Mouse (Mus musculus): ENCODE measurements around the gene Otogl. TPM values are rescaled to one million over a fixed set of nuclear protein-coding genes. Genes with fewer than 3 reads are reported as not detected.

The Otogl gene
- polyA plus RNA-seq, 1 experiment from 2014 or later, result 0.03 TPM

GRCm38 (mm10) chr10:107746717-107747116 is 165.2 kb downstream of the Otogl start:
- WGBS, result 33% methylated on average over 9 of the region's 9 CpGs
- Histone ChIP-seq H3K9me3 (ENCODE audit: control insufficient read depth, low read length) (no peaks in the 10 kb centered on the region), H3K27me3 (replicated peaks; ENCODE audit: control insufficient read depth, insufficient read depth, low read length) (no peaks in the 10 kb centered on the region), H3K4me1 (replicated peaks; ENCODE audit: control insufficient read depth, insufficient read depth, low read length) (no peaks in the 10 kb centered on the region), H3K4me2 (ENCODE audit: low read length) (no peak overlapping the region), H3K4me3 (replicated peaks; ENCODE audit: low read length) (no peak overlapping the region), H3K9ac (replicated peaks; ENCODE audit: low read depth, low read length) (no peak overlapping the region), H3K27ac (ENCODE audit: low read length) (no peak overlapping the region), H3K36me3 (ENCODE audit: control insufficient read depth, insufficient read depth) (no peaks in the 10 kb centered on the region)
- no peak for ATAC-seq

GRCm38 (mm10) chr10:107739815-107740214 is 172.1 kb downstream of the Otogl start:
- Histone ChIP-seq H3K27me3 (replicated peaks; ENCODE audit: control insufficient read depth, insufficient read depth, low read length) (no peaks in the 10 kb centered on the region), H3K27ac (ENCODE audit: low read length) (no peak overlapping the region), H3K4me2 (ENCODE audit: low read length) (no peak overlapping the region), H3K36me3 (ENCODE audit: control insufficient read depth, insufficient read depth) (no peaks in the 10 kb centered on the region), H3K9me3 (ENCODE audit: control insufficient read depth, low read length) (no peaks in the 10 kb centered on the region), H3K4me3 (replicated peaks; ENCODE audit: low read length) (no peak overlapping the region), H3K9ac (replicated peaks; ENCODE audit: low read depth, low read length) (no peak overlapping the region), H3K4me1 (replicated peaks; ENCODE audit: control insufficient read depth, insufficient read depth, low read length) (no peaks in the 10 kb centered on the region)
- no peak for ATAC-seq
- 85% methylated on average over 5 of the region's 5 CpGs for WGBS

DNA sequence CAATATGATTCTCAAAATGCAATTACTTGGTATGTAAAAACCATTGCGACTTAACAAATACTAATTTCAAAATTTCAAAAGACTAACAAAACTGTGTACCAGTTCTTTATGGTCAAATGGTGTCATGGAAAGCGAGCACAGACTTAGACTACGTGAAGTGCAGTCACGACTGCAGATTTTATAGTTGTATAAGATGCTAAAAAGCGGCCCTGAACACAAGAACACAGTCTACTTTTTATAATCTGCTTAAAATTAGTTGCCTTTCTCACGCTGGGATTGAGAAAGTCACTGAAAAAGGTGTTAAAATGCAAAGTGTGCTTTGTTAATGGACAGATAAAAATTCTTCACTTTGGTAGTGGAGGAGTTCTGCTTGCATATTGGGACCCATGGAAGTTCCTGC is 174.2 kb downstream of the Otogl start:
- no peak overlapping the region for H3K4me3 ChIP-seq (replicated peaks; ENCODE audit: low read length)
- no peaks in the 10 kb centered on the region for H3K4me1 ChIP-seq (replicated peaks; ENCODE audit: control insufficient read depth, insufficient read depth, low read length)
- H3K36me3 ChIP-seq (ENCODE audit: control insufficient read depth, insufficient read depth), result no peaks in the 10 kb centered on the region
- ATAC-seq, result no peak
- 86% methylated on average over 6 of the region's 6 CpGs for WGBS
- H3K9ac ChIP-seq (replicated peaks; ENCODE audit: low read depth, low read length), result no peak overlapping the region
- H3K27ac ChIP-seq (ENCODE audit: low read length), result no peak overlapping the region
- no peak overlapping the region for H3K4me2 ChIP-seq (ENCODE audit: low read length)
- no peaks in the 10 kb centered on the region for H3K9me3 ChIP-seq (ENCODE audit: control insufficient read depth, low read length)
- H3K27me3 ChIP-seq (replicated peaks; ENCODE audit: control insufficient read depth, insufficient read depth, low read length), result no peaks in the 10 kb centered on the region

- no peak for ATAC-seq
- no peak overlapping the region for H3K27ac ChIP-seq (ENCODE audit: low read length)
- H3K4me2 ChIP-seq (ENCODE audit: low read length), result no peak overlapping the region
- 85% methylated on average over 7 of the region's 7 CpGs for WGBS
- no peaks in the 10 kb centered on the region for H3K9me3 ChIP-seq (ENCODE audit: control insufficient read depth, low read length)
- H3K4me1 ChIP-seq (replicated peaks; ENCODE audit: control insufficient read depth, insufficient read depth, low read length), result no peaks in the 10 kb centered on the region
- H3K9ac ChIP-seq (replicated peaks; ENCODE audit: low read depth, low read length), result no peak overlapping the region
- H3K4me3 ChIP-seq (replicated peaks; ENCODE audit: low read length), result no peak overlapping the region
- no peaks in the 10 kb centered on the region for H3K27me3 ChIP-seq (replicated peaks; ENCODE audit: control insufficient read depth, insufficient read depth, low read length)
- no peaks in the 10 kb centered on the region for H3K36me3 ChIP-seq (ENCODE audit: control insufficient read depth, insufficient read depth)
Measured at GRCm38 (mm10) chr10:107735448-107735847, 176.5 kb downstream of the Otogl start.

GRCm38 (mm10) chr10:107734327-107734726 is 177.6 kb downstream of the Otogl start:
- Histone ChIP-seq H3K27me3 (replicated peaks; ENCODE audit: control insufficient read depth, insufficient read depth, low read length) (no peaks in the 10 kb centered on the region), H3K36me3 (ENCODE audit: control insufficient read depth, insufficient read depth) (no peaks in the 10 kb centered on the region), H3K27ac (ENCODE audit: low read length) (no peak overlapping the region), H3K4me3 (replicated peaks; ENCODE audit: low read length) (no peak overlapping the region), H3K9ac (replicated peaks; ENCODE audit: low read depth, low read length) (no peak overlapping the region), H3K9me3 (ENCODE audit: control insufficient read depth, low read length) (no peaks in the 10 kb centered on the region), H3K4me1 (replicated peaks; ENCODE audit: control insufficient read depth, insufficient read depth, low read length) (no peaks in the 10 kb centered on the region), H3K4me2 (ENCODE audit: low read length) (no peak overlapping the region)
- ATAC-seq, result no peak

- Histone ChIP-seq H3K27ac (ENCODE audit: low read length) (no peak overlapping the region), H3K4me1 (replicated peaks; ENCODE audit: control insufficient read depth, insufficient read depth, low read length) (no peaks in the 10 kb centered on the region), H3K4me2 (ENCODE audit: low read length) (no peak overlapping the region), H3K9me3 (ENCODE audit: control insufficient read depth, low read length) (no peaks in the 10 kb centered on the region), H3K4me3 (replicated peaks; ENCODE audit: low read length) (no peak overlapping the region), H3K27me3 (replicated peaks; ENCODE audit: control insufficient read depth, insufficient read depth, low read length) (no peaks in the 10 kb centered on the region), H3K36me3 (ENCODE audit: control insufficient read depth, insufficient read depth) (no peaks in the 10 kb centered on the region), H3K9ac (replicated peaks; ENCODE audit: low read depth, low read length) (no peak overlapping the region)
- ATAC-seq, result no peak
- WGBS, result 80% methylated on average over 7 of the region's 7 CpGs
Measured at GRCm38 (mm10) chr10:107725631-107726030, 186.3 kb downstream of the Otogl start.

GRCm38 (mm10) chr10:107719806-107720205 is 192.1 kb downstream of the Otogl start, which contains the start of gene Ptprq:
Gene Ptprq (minus strand): TSS chr10:107720051.
- Histone ChIP-seq H3K27me3 (replicated peaks; ENCODE audit: control insufficient read depth, insufficient read depth, low read length) (no peaks in the 10 kb centered on the region), H3K4me3 (replicated peaks; ENCODE audit: low read length) (no peak within 1 kb of the TSS), H3K4me2 (ENCODE audit: low read length) (no peak within 1 kb of the TSS), H3K4me1 (replicated peaks; ENCODE audit: control insufficient read depth, insufficient read depth, low read length) (no peaks in the 10 kb centered on the region), H3K36me3 (ENCODE audit: control insufficient read depth, insufficient read depth) (no peaks in the 10 kb centered on the region), H3K9me3 (ENCODE audit: control insufficient read depth, low read length) (no peaks in the 10 kb centered on the region), H3K9ac (replicated peaks; ENCODE audit: low read depth, low read length) (no peak within 1 kb of the TSS), H3K27ac (ENCODE audit: low read length) (no peak within 1 kb of the TSS)
- no peak for ATAC-seq
- WGBS, result 10% methylated on average over 1 of the region's 1 CpGs

Other genes starting within 250 kb of the Otogl start
- 0.05 and 0.11 TPM in 2 replicates for gene Ptprq, start 192.1 kb downstream of the Otogl start, polyA plus RNA-seq (2015; fragmentation: Nextera tagmentation; extraction: Ambion mirVana)

All from forebrain, embryonic 16.5 days (tissue).